Mouse (Mus musculus) C2C12 (cell line): Measurements from ENCODE around the gene Gfra1.

Source experiments
- CEBPB ChIP-seq: IDR thresholded peaks from one replicate; pipeline ENCODE4 v1.6.1; 2011; ENCODE audit warnings: low read depth, mild to moderate bottlenecking, control low read depth, moderate library complexity
- CTCF ChIP-seq: IDR thresholded peaks from one replicate; pipeline ENCODE4 v1.5.1; 2011; ENCODE audit not compliant: control insufficient read depth, insufficient read depth, insufficient read length

GRCm38 (mm10) chr19:58296842-58297190 lies 158.9 kb downstream of the Gfra1 start:
- TF ChIP-seq CTCF (no peak), CEBPB (no peak)
